Mouse (Mus musculus) bone marrow, adult 2 months (tissue): ENCODE results near the gene Nradd.

Experiments
- CTCF ChIP-seq: fragments of 200-500 bp; IDR thresholded peaks from 2 replicates; pipeline ENCODE4 v1.5.1; 2011; ENCODE audit warnings: low read length, control low read depth; ENCODE audit not compliant: control insufficient read depth, insufficient read depth
- POLR2A ChIP-seq: fragments of 200-500 bp; IDR thresholded peaks from 2 replicates; pipeline ENCODE4 v1.6.1; 2011; ENCODE audit warnings: low read depth, mild to moderate bottlenecking, control low read depth, low read length, borderline replicate concordance; ENCODE audit not compliant: control insufficient read depth

GRCm38 (mm10) chr9:110611471-110611870 lies 12.8 kb downstream of the Nradd start:
- TF ChIP-seq POLR2A (no peak), CTCF (no peak)
